Mouse (Mus musculus): ENCODE data around the gene Gm14435. TPM values are rescaled to one million over a fixed set of nuclear protein-coding genes. Genes with fewer than 3 reads are reported as not detected.
"Not testable (repeated sequence)": the region's sequence is repeated elsewhere in the genome, so short reads cannot be mapped to it uniquely, and the experiment has no call there.

Gm14435 gene
- total RNA-seq (2021): 10 to 100 TPM in 1 of 2 experiments, 1 to 10 TPM in 1; 10.0 to 11.0 TPM

GRCm38 (mm10) chr2:176423294-176423693, at the start of gene Gm14435:
TSS of gene Gm14435 (plus strand) at chr2:176423594.
- not testable (repeated sequence) for DNase-seq

Other genes starting within 250 kb of the Gm14435 start
- 1 to 10 TPM; 1.5 to 9.8 TPM for gene 2210418O10Rik, start 197.0 kb upstream of the Gm14435 start, total RNA-seq (2021)
- not detected for gene Gm11009, start 104.1 kb upstream of the Gm14435 start, total RNA-seq (2021)
- gene Gm14434, start 63.2 kb downstream of the Gm14435 start, total RNA-seq (2021): not detected
- gene Zfp967, start 97.5 kb downstream of the Gm14435 start, total RNA-seq (2021): not detected
- gene Gm14308, start 212.8 kb downstream of the Gm14435 start, total RNA-seq (2021): 1 to 10 TPM; 1.8 to 3.2 TPM
- gene Zfp973, start 246.9 kb downstream of the Gm14435 start, total RNA-seq (2021): 1 to 10 TPM; 8.3 to 8.7 TPM